Mouse (Mus musculus) embryonic facial prominence, embryonic 12.5 days (tissue): ENCODE data around the gene Shq1. TPM values are rescaled to one million over a fixed set of nuclear protein-coding genes. Genes with fewer than 3 reads are reported as not detected.

Experiments used
- polyA plus RNA-seq: library from polyadenylated mRNA; unstranded; fragments of >200 nt; fragmentation: Nextera tagmentation; extraction: Ambion mirVana; gene quantifications from 2 replicates; pipeline ENCODE4 v1.2.1, GENCODE M21; 2016

The Shq1 gene
- polyA plus RNA-seq, 1 experiment from 2014 or later: 17.2 TPM

Other genes starting within 250 kb of the Shq1 start
- 23.5 and 24.1 TPM in 2 replicates for gene Gxylt2, start 33.6 kb upstream of the Shq1 start, polyA plus RNA-seq
- 27.4 and 28.7 TPM in 2 replicates for gene Ppp4r2, start 162.5 kb upstream of the Shq1 start, polyA plus RNA-seq